Mouse (Mus musculus) limb, embryonic 13.5 days (tissue): ENCODE data around the gene Cops3. TPM values are rescaled to one million over a fixed set of nuclear protein-coding genes. Genes with fewer than 3 reads are reported as not detected.

Source experiments
- ATAC-seq: fragments of 200-750 bp; cut with Nextera tagmentation; 2 replicates; pipeline ENCODE4 v1.8.0; 2017; ENCODE audit warnings: low read depth, moderate number of reproducible peaks, moderate TSS enrichment; ENCODE audit not compliant: low FRiP score
- H3K27ac ChIP-seq: fragments of 300-500 bp; sonication (generic); 2 replicates; pipeline ENCODE4 v1.5.1; 2015; ENCODE audit warnings: inconsistent platforms, mild to moderate bottlenecking, moderate library complexity
- H3K27me3 ChIP-seq: fragments of 300-500 bp; sonication (generic); 2 replicates; pipeline ENCODE4 v1.6.1; 2015; ENCODE audit warnings: mild to moderate bottlenecking, inconsistent platforms
- H3K36me3 ChIP-seq: fragments of 300-500 bp; sonication (generic); 2 replicates; pipeline ENCODE4 v1.6.1; 2015; ENCODE audit warnings: inconsistent platforms, mild to moderate bottlenecking, moderate library complexity
- H3K4me1 ChIP-seq: fragments of 300-500 bp; sonication (generic); 2 replicates; pipeline ENCODE4 v1.6.1; 2015; ENCODE audit warnings: inconsistent platforms
- H3K4me2 ChIP-seq: fragments of 300-500 bp; sonication (generic); replicated peaks from 2 replicates; pipeline ENCODE4 v1.6.1; 2015; ENCODE audit warnings: inconsistent platforms, mild to moderate bottlenecking, moderate library complexity
- H3K4me3 ChIP-seq: fragments of 300-500 bp; sonication (generic); 2 replicates; pipeline ENCODE4 v1.5.1; 2015; ENCODE audit warnings: moderate library complexity, mild to moderate bottlenecking, inconsistent platforms
- H3K9ac ChIP-seq: fragments of 300-500 bp; sonication (generic); 2 replicates; pipeline ENCODE4 v1.6.1; 2015; ENCODE audit warnings: mild to moderate bottlenecking, inconsistent platforms
- H3K9me3 ChIP-seq: fragments of 300-500 bp; sonication (generic); 2 replicates; pipeline ENCODE4 v1.6.1; 2016; ENCODE audit warnings: inconsistent platforms
- WGBS: fragments of 180-500 bp; shearing (Covaris S2); methylation state at CpG from one replicate; pipeline ENCODE4 v1.1.7; 2015; 5-methylcytosine and 5-hydroxymethylcytosine counted together
- polyA plus RNA-seq: library from polyadenylated mRNA; unstranded; fragments of >200 nt; fragmentation: Nextera tagmentation; extraction: Ambion mirVana; gene quantifications from 2 replicates; pipeline ENCODE4 v1.2.1, GENCODE M21; 2015

The Cops3 gene
- polyA plus RNA-seq, 1 experiment from 2014 or later = 219 TPM

DNA sequence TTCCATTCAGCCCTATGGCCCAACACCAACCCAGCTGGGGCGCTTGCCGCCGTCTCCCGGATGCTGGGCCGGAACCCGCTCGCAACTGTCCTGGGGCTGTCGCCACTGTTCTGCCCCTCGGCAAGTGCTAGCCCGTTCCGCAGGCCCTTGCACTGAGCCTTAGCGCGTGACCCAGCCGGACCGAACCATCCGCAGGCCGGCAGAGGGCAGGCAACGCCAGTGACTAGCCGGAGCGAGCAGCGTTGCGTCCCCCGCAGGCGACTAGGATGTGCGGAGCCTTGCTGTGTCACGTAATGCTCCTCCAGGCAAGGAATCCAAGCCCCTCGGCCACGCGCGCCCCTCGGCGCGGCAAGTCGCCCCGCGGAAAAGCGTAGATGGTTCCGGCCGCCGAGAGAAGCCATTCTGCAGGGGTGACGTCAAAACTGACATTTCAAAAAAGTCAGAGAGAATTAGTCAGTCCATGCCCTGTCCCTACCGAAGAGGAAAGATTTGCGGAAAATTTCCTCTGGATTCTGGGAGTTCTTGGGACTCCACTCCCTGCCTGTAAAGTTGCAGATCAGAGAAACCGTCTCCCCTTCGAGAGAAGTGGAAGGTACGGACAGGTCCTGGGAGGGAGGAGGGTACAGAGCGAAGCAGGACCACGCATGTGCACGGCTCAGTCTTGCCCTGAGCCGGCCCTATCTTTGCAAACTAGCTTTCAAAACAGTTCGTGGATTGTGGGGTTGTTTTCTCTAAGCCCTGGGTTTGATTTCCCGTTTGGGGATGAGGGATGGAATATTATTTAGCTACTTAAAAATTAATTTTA lies 29.8 kb downstream of the Cops3 start, which contains the start of gene Flcn:
Gene Flcn, minus strand, starts transcription at position 347 of the 805 bp plus-strand sequence.
- no peaks in the 10 kb centered on the region for H3K27me3 ChIP-seq
- H3K4me2 ChIP-seq = peak within 1 kb of the TSS; percentile 83
- under 1% methylated on average over 52 of the region's 52 CpGs for WGBS
- peaks cover 31% of the 10 kb centered on the region for H3K36me3 ChIP-seq
- peaks cover 21% of the 10 kb centered on the region for H3K4me1 ChIP-seq
- H3K4me3 ChIP-seq = peak within 1 kb of the TSS; percentile 63
- peak; percentile 93 for ATAC-seq
- peak within 1 kb of the TSS; percentile 98 for H3K27ac ChIP-seq
- H3K9ac ChIP-seq = peak within 1 kb of the TSS; percentile 91
- H3K9me3 ChIP-seq = no peaks in the 10 kb centered on the region

DNA sequence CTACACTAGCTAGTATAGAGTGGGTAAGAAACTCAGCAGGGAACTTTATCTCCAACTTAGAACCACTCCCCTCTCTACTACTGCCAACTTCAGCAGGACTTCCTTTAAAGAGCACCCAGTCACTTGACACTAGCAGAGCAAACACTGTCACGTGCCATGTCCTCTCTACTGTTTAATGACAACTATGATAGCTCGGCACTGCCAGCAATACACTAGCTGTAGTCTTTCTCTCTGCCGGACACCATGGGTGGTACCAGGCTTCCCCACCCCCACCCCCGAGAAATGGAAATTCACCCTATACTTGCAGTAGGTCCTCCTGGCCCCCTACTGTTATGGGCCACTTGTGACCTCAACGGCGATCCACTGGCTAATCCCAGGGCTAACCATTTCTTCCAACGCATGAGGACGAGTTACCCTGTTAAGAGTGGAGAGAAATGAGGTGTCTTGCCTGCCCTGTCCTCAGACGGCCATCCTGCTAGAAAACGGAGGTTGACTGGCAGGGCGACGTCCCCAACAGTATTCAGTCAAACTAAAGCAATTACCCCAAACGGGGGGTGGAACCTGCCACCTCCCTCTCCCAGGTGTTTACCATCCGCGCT lies 30.5 kb downstream of the Cops3 start:
- no peaks in the 10 kb centered on the region for H3K9me3 ChIP-seq
- H3K27me3 ChIP-seq = no peaks in the 10 kb centered on the region
- peak overlapping the region; percentile 63 for H3K4me3 ChIP-seq
- H3K9ac ChIP-seq = peak overlapping the region; percentile 91
- H3K36me3 ChIP-seq = peaks cover 38% of the 10 kb centered on the region
- H3K4me2 ChIP-seq = peak overlapping the region; percentile 83
- H3K27ac ChIP-seq = peak overlapping the region; percentile 98
- peaks cover 21% of the 10 kb centered on the region for H3K4me1 ChIP-seq
- under 1% methylated on average over 15 of the region's 15 CpGs for WGBS
- peak; percentile 43 for ATAC-seq

DNA sequence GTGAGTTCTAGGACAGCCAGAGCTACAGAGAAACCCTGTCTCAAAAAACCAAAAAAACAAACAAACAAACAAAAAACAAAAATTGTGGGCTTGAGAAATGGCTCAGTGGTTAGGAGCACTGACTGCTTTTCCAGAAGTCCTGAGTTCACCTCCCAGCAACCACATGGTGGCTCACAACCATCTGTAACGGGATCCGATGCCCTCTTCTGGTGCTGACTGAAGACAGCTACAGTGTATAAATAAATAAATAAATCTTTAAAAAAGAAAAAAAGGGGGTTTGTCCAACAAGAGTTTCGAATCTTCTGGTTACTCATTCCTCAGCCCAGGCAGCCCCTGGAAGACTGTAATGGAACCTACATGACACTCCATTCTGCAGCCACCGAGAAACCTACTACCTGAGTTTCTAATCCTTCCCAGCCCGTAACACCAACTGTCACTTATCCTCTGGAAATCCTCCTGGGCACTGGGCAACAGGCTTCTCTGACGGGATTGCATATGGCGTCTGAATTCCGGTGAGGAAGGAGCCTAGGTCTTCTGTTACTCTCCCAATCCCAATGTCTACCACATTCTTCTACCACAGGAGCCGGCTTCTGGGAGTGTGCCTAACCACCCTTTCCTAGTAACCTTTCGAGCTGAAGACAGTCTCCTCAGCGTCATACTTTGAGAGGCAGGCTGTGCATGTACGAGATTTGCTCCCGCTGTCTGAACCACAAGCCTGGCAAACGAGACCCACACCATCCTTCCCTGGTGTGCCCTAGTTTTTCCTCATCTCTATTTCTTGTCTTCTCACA lies 31.3 kb downstream of the Cops3 start:
- Histone ChIP-seq H3K4me3 (peak overlapping the region; percentile 63), H3K36me3 (peaks cover 46% of the 10 kb centered on the region), H3K4me2 (peak overlapping the region; percentile 83), H3K27ac (no peak overlapping the region), H3K4me1 (peaks cover 21% of the 10 kb centered on the region), H3K27me3 (no peaks in the 10 kb centered on the region), H3K9ac (peak overlapping the region; percentile 91), H3K9me3 (no peaks in the 10 kb centered on the region)
- ATAC-seq = no peak
- WGBS = 71% methylated on average over 14 of the region's 14 CpGs

DNA sequence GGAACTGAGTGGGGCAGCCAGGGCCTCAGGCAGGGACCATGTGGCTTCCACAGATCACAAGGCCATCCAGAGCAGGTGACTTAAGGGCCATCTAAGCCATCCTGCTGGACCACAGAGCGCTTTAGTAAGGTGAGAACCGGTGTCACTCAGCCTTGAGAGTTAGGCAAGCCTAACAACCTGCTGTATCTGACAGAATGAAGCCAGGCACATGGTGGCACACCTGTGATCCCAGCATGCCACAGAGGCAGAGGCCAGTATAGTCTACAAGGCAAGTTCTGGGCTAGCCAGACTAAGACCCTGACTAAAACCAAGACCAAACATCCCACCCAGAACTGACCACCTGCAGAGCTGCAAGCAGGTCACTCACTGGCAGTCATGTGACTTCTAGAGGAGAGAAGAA lies 34.0 kb downstream of the Cops3 start:
- Histone ChIP-seq H3K4me1 (peaks cover 12% of the 10 kb centered on the region), H3K4me3 (no peak overlapping the region), H3K9me3 (no peaks in the 10 kb centered on the region), H3K9ac (no peak overlapping the region), H3K27me3 (no peaks in the 10 kb centered on the region), H3K4me2 (no peak overlapping the region), H3K27ac (no peak overlapping the region), H3K36me3 (peaks cover 73% of the 10 kb centered on the region)
- 91% methylated on average over 2 of the region's 2 CpGs for WGBS
- ATAC-seq = no peak

GRCm38 (mm10) chr11:59805256-59805655 lies 34.4 kb downstream of the Cops3 start:
- no peak overlapping the region for H3K9ac ChIP-seq
- no peak overlapping the region for H3K27ac ChIP-seq
- no peak overlapping the region for H3K4me2 ChIP-seq
- H3K27me3 ChIP-seq = no peaks in the 10 kb centered on the region
- H3K4me1 ChIP-seq = peaks cover 9% of the 10 kb centered on the region
- no peak overlapping the region for H3K4me3 ChIP-seq
- H3K36me3 ChIP-seq = peaks cover 77% of the 10 kb centered on the region
- ATAC-seq = no peak
- H3K9me3 ChIP-seq = no peaks in the 10 kb centered on the region
- 100% methylated on average over 1 of the region's 1 CpGs for WGBS

DNA sequence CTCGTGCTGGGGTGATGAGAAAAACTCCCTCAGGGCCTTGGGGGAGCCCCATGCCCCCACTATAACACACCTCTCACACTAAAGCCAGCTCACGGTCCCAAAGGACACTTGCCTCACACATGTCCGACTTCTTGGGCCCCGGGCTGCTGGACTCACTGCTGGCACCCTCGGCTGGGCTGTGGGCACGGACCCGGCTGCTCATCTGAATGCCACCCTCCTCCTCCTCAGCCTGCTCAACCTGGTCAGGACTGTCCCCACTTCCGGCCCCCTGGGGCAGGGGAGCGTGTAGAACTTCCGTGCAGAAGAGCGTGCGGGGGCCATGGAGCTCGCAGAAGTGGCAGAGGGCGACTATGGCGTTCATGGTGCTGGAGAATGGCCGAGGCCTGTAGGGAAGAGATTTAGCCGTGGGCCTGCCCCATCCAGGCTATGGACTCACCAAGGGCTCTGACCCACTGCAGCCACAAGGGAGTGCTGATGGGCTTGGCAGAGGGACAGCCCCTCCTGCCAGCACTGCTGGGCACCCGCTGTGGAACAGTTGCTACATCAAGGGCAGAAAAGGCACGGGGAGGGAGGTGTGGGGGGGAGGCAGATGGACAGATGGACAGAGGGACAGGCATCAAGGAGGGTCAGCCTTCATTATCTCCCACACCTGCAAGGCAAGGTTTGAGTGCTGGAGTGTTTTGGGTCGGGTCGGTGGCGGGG lies 35.1 kb downstream of the Cops3 start:
- 93% methylated on average over 22 of the region's 22 CpGs for WGBS
- H3K9me3 ChIP-seq = no peaks in the 10 kb centered on the region
- peak overlapping the region; percentile 22; the same call in 1 of the 2 replicates for H3K27ac ChIP-seq
- H3K4me1 ChIP-seq = peaks cover 9% of the 10 kb centered on the region
- H3K27me3 ChIP-seq = no peaks in the 10 kb centered on the region
- H3K36me3 ChIP-seq = peaks cover 84% of the 10 kb centered on the region
- no peak overlapping the region for H3K9ac ChIP-seq
- ATAC-seq = no peak
- no peak overlapping the region for H3K4me2 ChIP-seq
- no peak overlapping the region for H3K4me3 ChIP-seq

GRCm38 (mm10) chr11:59803516-59803915 lies 36.1 kb downstream of the Cops3 start:
- 65% methylated on average over 14 of the region's 14 CpGs for WGBS
- no peak for ATAC-seq
- Histone ChIP-seq H3K9ac (0 out of 2 replicates have a peak overlapping the region, but pooled peaks have one; percentile 31), H3K36me3 (peaks cover 94% of the 10 kb centered on the region), H3K4me2 (no peak overlapping the region), H3K4me1 (peaks cover 3% of the 10 kb centered on the region), H3K9me3 (no peaks in the 10 kb centered on the region), H3K4me3 (no peak overlapping the region), H3K27ac (no peak overlapping the region), H3K27me3 (no peaks in the 10 kb centered on the region)

DNA sequence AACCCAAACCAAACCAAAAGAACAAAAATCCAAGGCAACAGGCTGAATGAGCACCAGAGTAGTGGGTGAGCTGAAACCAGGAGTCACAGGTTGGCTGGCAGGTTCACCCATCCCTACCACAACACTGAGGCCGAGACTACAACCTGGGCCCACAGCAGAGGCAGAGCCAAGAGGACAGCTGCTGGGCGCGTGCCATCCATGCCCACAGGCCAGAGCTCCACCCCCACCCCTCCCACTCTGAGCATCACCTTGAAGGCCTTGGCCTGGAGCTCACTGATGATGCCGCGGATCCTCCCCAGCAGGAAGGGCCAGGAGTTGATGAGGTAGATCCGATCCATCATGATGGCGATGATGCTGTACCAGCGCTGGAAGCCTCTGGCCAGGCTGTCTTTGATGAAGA lies 37.8 kb downstream of the Cops3 start:
- Histone ChIP-seq H3K4me1 (no peaks in the 10 kb centered on the region), H3K4me2 (no peak overlapping the region), H3K9me3 (no peaks in the 10 kb centered on the region), H3K4me3 (no peak overlapping the region), H3K27me3 (no peaks in the 10 kb centered on the region), H3K27ac (no peak overlapping the region), H3K9ac (no peak overlapping the region), H3K36me3 (peaks cover 100% of the 10 kb centered on the region)
- no peak for ATAC-seq
- 95% methylated on average over 8 of the region's 8 CpGs for WGBS

DNA sequence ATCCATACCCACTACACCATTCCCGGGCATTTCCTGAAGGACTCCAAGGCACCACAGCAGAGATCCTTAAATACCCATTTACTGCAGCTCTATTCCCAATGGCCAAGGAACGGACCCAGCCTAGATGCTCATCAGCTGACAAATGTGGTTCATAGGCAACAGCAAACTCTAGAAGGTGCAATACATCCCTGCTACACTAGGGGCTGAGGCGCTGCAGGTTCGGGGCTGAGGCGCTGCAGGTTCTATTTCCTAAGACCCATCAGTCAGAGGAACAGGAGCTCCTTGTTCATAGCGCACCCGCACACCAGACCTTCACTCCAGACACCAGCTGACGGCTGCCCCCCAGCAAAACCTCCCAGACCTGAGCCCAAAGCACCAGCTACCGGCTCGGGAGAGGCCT lies 39.2 kb downstream of the Cops3 start:
- Histone ChIP-seq H3K9me3 (no peaks in the 10 kb centered on the region), H3K36me3 (peaks cover 100% of the 10 kb centered on the region), H3K4me1 (no peaks in the 10 kb centered on the region), H3K27me3 (no peaks in the 10 kb centered on the region), H3K27ac (no peak overlapping the region), H3K4me3 (no peak overlapping the region), H3K4me2 (no peak overlapping the region), H3K9ac (no peak overlapping the region)
- ATAC-seq = no peak
- 95% methylated on average over 10 of the region's 10 CpGs for WGBS

GRCm38 (mm10) chr11:59793390-59793789 lies 46.2 kb downstream of the Cops3 start:
- H3K9ac ChIP-seq = no peak overlapping the region
- H3K4me3 ChIP-seq = no peak overlapping the region
- H3K27me3 ChIP-seq = no peaks in the 10 kb centered on the region
- WGBS = 91% methylated on average over 6 of the region's 6 CpGs
- no peaks in the 10 kb centered on the region for H3K9me3 ChIP-seq
- ATAC-seq = no peak
- H3K4me1 ChIP-seq = no peaks in the 10 kb centered on the region
- H3K4me2 ChIP-seq = no peak overlapping the region
- H3K27ac ChIP-seq = no peak overlapping the region
- peaks cover 74% of the 10 kb centered on the region for H3K36me3 ChIP-seq

DNA sequence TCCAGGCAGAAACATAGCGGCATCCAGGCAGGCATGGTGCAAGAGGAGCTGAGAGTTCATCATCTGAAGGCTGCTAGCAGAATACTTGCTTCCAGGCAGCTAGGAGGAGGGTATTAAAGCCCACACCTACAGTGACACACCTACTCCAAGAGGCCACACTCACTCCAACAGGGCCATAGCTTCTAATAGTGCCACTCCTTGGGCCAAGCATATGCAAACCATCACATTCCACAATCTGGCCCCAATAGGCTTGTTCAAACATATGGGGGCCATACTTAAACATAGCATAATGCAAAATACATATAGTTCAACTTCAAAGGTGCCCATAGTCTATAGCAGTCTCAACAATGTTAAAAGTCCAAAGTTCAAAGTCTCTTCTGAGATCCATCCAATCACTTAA lies 50.3 kb downstream of the Cops3 start:
- 96% methylated on average over 1 of the region's 1 CpGs for WGBS
- Histone ChIP-seq H3K27me3 (peaks cover 6% of the 10 kb centered on the region), H3K9ac (no peak overlapping the region), H3K4me3 (no peak overlapping the region), H3K4me1 (peaks cover 10% of the 10 kb centered on the region), H3K9me3 (no peaks in the 10 kb centered on the region), H3K27ac (no peak overlapping the region), H3K4me2 (no peak overlapping the region), H3K36me3 (peaks cover 33% of the 10 kb centered on the region)
- ATAC-seq = no peak
